Mouse (Mus musculus): Measurements from ENCODE around the gene Lamb3. TPM values are rescaled to one million over a fixed set of nuclear protein-coding genes. Genes with fewer than 3 reads are reported as not detected.

The Lamb3 gene
- total and polyA plus RNA-seq, 3 experiments: 10.1 to 14.6 (median 12.3) TPM

GRCm38 (mm10) chr1:193208178-193208577, 679 bp downstream of the Lamb3 start:
- TF ChIP-seq MEF2A (IDR thresholded peaks at IDR 0.05; ENCODE audit: borderline replicate concordance, low read depth, low read length) (peak; percentile 22; the same call in 1 of the 2 replicates), RAD21 (IDR thresholded peaks at IDR 0.05; ENCODE audit: low read depth, low read length) (peak; percentile 96), CTCF (conservative IDR thresholded peaks at IDR 0.05 in 1 of 2, IDR thresholded peaks at IDR 0.05 in 1 of 2; ENCODE audit: low read depth in 2 of 2, low read length in 2 of 2) (peak; percentile 61 to 96), MAX (IDR thresholded peaks at IDR 0.05; ENCODE audit: low read length) (no peak; the same call in 1 of the 2 replicates), TBP (conservative IDR thresholded peaks at IDR 0.05; ENCODE audit: low read depth, low read length) (no peak), RCOR1 (conservative IDR thresholded peaks at IDR 0.05; ENCODE audit: low read depth, low read length) (no peak), ZC3H11A (IDR thresholded peaks at IDR 0.05; ENCODE audit: low read depth, low read length) (peak; percentile 59; the same call in 1 of the 2 replicates), SIN3A (IDR thresholded peaks at IDR 0.05; ENCODE audit: low read length) (peak; percentile 61; the same call in 1 of the 2 replicates), NELFE (IDR thresholded peaks at IDR 0.05; ENCODE audit: low read depth, low read length) (peak; percentile 27; the same call in 1 of the 2 replicates), HCFC1 (IDR thresholded peaks at IDR 0.05; ENCODE audit: low read depth, low read length) (0 out of 2 replicates have a peak, but pooled peaks have one; percentile 10), SMC3 (IDR thresholded peaks at IDR 0.05; ENCODE audit: low read depth, low read length) (peak; percentile 88), TCF12 (IDR thresholded peaks at IDR 0.05; ENCODE audit: low read depth, low read length) (peak; percentile 54; the same call in 1 of the 2 replicates)
- peak overlapping the region; percentile 63 for H3K9ac ChIP-seq (ENCODE audit: insufficient read depth, low read depth)
- H3K27ac ChIP-seq (ENCODE audit: insufficient read depth, low read depth): peak overlapping the region; percentile 54; the same call in 1 of the 2 replicates
- H3K4me1 ChIP-seq (ENCODE audit: control insufficient read depth in 1 of 2, insufficient read depth in 2 of 2): peaks cover 7 to 25% of the 10 kb centered on the region in 2 experiments
- no peaks in the 10 kb centered on the region for H3K27me3 ChIP-seq (replicated peaks)
- dilution Hi-C loops (cut with MboI; ENCODE audit: extremely low pct_ligation_motif_present, extremely low pct_unique_long_range_greater_than_20kb, low sequenced_read_pairs): no loop called here
- in situ Hi-C loops (cut with MboI; ENCODE audit: low pct_ligation_motif_present, low pct_unique_long_range_greater_than_20kb, low sequenced_read_pairs): loop anchor here (5.0 to 10.0 kb wide), 3 partner anchors 44 to 203 kb away; no protein-coding TSS in a partner anchor
- peaks cover 5% of the 10 kb centered on the region for H3K9me3 ChIP-seq (replicated peaks; ENCODE audit: low read length)
- H3K36me3 ChIP-seq (replicated peaks in 1 of 2; ENCODE audit: control insufficient read depth in 1 of 2, insufficient read depth in 1 of 2, low read length in 1 of 2): peaks cover 10 to 29% of the 10 kb centered on the region in 2 experiments
- peak; percentile 80 for DNase-seq (ENCODE audit: extremely low read depth)
- H3K4me3 ChIP-seq (replicated peaks in 1 of 3; ENCODE audit: low read depth in 2 of 3, low read length in 2 of 3, poor library complexity in 1 of 3): peak overlapping the region; percentile 44 to 76 (median 70)
- peak overlapping the region; percentile 78 for H3K4me2 ChIP-seq (ENCODE audit: insufficient read depth, low read depth, poor library complexity, severe bottlenecking)
- H3K79me2 ChIP-seq (replicated peaks; ENCODE audit: control insufficient read depth, extremely low read depth, insufficient read depth, poor library complexity, severe bottlenecking): peaks cover 7% of the 10 kb centered on the region

GRCm38 (mm10) chr1:193211371-193211770, 3.9 kb downstream of the Lamb3 start:
- H3K4me1 ChIP-seq (ENCODE audit: control insufficient read depth in 1 of 2, insufficient read depth in 2 of 2): peaks cover 10 to 42% of the 10 kb centered on the region in 2 experiments
- no peak overlapping the region for H3K27ac ChIP-seq (ENCODE audit: insufficient read depth, low read depth)
- in situ Hi-C loops (cut with MboI; ENCODE audit: low pct_ligation_motif_present, low pct_unique_long_range_greater_than_20kb, low sequenced_read_pairs): no loop called here
- dilution Hi-C loops (cut with MboI; ENCODE audit: extremely low pct_ligation_motif_present, extremely low pct_unique_long_range_greater_than_20kb, low sequenced_read_pairs): no loop called here
- DNase-seq (ENCODE audit: extremely low read depth): no peak
- no peaks in the 10 kb centered on the region for H3K27me3 ChIP-seq (replicated peaks)
- H3K79me2 ChIP-seq (replicated peaks; ENCODE audit: control insufficient read depth, extremely low read depth, insufficient read depth, poor library complexity, severe bottlenecking): peaks cover 7% of the 10 kb centered on the region
- no peak overlapping the region for H3K9ac ChIP-seq (ENCODE audit: insufficient read depth, low read depth)
- H3K4me2 ChIP-seq (ENCODE audit: insufficient read depth, low read depth, poor library complexity, severe bottlenecking): no peak overlapping the region
- peaks cover 10 to 59% of the 10 kb centered on the region in 2 experiments for H3K36me3 ChIP-seq (replicated peaks in 1 of 2; ENCODE audit: control insufficient read depth in 1 of 2, insufficient read depth in 1 of 2, low read length in 1 of 2)
- no peaks in the 10 kb centered on the region for H3K9me3 ChIP-seq (replicated peaks; ENCODE audit: low read length)
- no peak for TF ChIP-seq GABPA (IDR thresholded peaks at IDR 0.05; ENCODE audit: insufficient replicate concordance, low read depth, low read length)
- no peak for TF ChIP-seq CTCF (conservative IDR thresholded peaks at IDR 0.05 in 1 of 2, IDR thresholded peaks at IDR 0.05 in 1 of 2; ENCODE audit: low read depth in 2 of 2, low read length in 2 of 2)
- no peak for TF ChIP-seq EP300 (IDR thresholded peaks at IDR 0.05; ENCODE audit: low read length)
- TF ChIP-seq ZMIZ1 (IDR thresholded peaks at IDR 0.05; ENCODE audit: low read depth, low read length): no peak
- no peak for TF ChIP-seq POLR2A (IDR thresholded peaks at IDR 0.05; ENCODE audit: low read depth, low read length)
- TF ChIP-seq ETS1 (conservative IDR thresholded peaks at IDR 0.05; ENCODE audit: low read depth, low read length): no peak
- no peak for TF ChIP-seq E2F4 (IDR thresholded peaks at IDR 0.05; ENCODE audit: insufficient replicate concordance, low read depth, low read length)
- H3K4me3 ChIP-seq (replicated peaks in 1 of 3; ENCODE audit: low read depth in 2 of 3, low read length in 2 of 3, poor library complexity in 1 of 3): no peak overlapping the region

Data from CH12.LX (cell line).